Comparison of ENCODE assay signal across 8 mouse cellular contexts in genomic region chr1:165840548-165841230, GRCm38 (mm10). TPM values are rescaled to one million over a fixed set of nuclear protein-coding genes. Genes with fewer than 3 reads are reported as not detected.
DNase-seq lines count a peak whose midpoint lies in the region; ATAC-seq and TF ChIP-seq lines count a peak whose summit lies in the region.

No protein-coding gene starts in this region.

- peak overlapping the region; percentile 31 for H3K4me3 ChIP-seq in layer of hippocampus, adult 2 months
- peak overlapping the region; percentile 35 for H3K4me3 ChIP-seq in forebrain, embryonic 16.5 days (replicated peaks; ENCODE audit: low read length)
- peak overlapping the region in 1 of 2 experiments; percentile 20; a peak in 2 of 4 replicates for H3K4me3 ChIP-seq in liver, embryonic 14.5 days (ENCODE audit: insufficient read depth in 1 of 2, low read depth in 2 of 2, low read length in 2 of 2)

- H3K9me3 ChIP-seq in forebrain, embryonic 16.5 days (ENCODE audit: control insufficient read depth, low read length) = no peaks in the 10 kb centered on the region
- H3K9me3 ChIP-seq in liver, embryonic 14.5 days (ENCODE audit: control insufficient read depth, low read length) = no peaks in the 10 kb centered on the region

- H3K36me3 ChIP-seq in forebrain, embryonic 16.5 days (ENCODE audit: control insufficient read depth, insufficient read depth) = no peaks in the 10 kb centered on the region
- no peaks in the 10 kb centered on the region for H3K36me3 ChIP-seq in liver, embryonic 14.5 days (replicated peaks; ENCODE audit: control insufficient read depth, insufficient read depth, low read depth)

- H3K27me3 ChIP-seq in forebrain, embryonic 16.5 days (replicated peaks; ENCODE audit: control insufficient read depth, insufficient read depth, low read length) = peaks cover 14% of the 10 kb centered on the region
- H3K27me3 ChIP-seq in liver, embryonic 14.5 days (ENCODE audit: control insufficient read depth, insufficient read depth, low read length) = peaks cover 20% of the 10 kb centered on the region

- no peak for TF ChIP-seq CTCF in layer of hippocampus, adult 2 months (conservative IDR thresholded peaks at IDR 0.05)
- TF ChIP-seq CTCF in liver, embryonic 14.5 days (IDR thresholded peaks at IDR 0.05; ENCODE audit: low read depth) = no peak

- H3K27ac ChIP-seq in layer of hippocampus, adult 2 months = no peak overlapping the region
- no peak overlapping the region for H3K27ac ChIP-seq in forebrain, embryonic 16.5 days (ENCODE audit: low read length)
- H3K27ac ChIP-seq in liver, embryonic 14.5 days = no peak overlapping the region

- H3K9ac ChIP-seq in forebrain, embryonic 16.5 days (replicated peaks; ENCODE audit: low read depth, low read length) = peak overlapping the region; percentile 60
- H3K9ac ChIP-seq in liver, embryonic 14.5 days (replicated peaks) = no peak overlapping the region

- DNase-seq in layer of hippocampus, adult 2 months (ENCODE audit: low spot score in 2 of 2) = no peak
- DNase-seq in layer of hippocampus, adult 9-11 months = no peak
- DNase-seq in adrenal gland, postnatal 14 days = peak; percentile 21
- DNase-seq in liver, embryonic 14.5 days (ENCODE audit: low read depth in 3 of 3, low spot score in 3 of 3) = no peak
- DNase-seq in retina, embryonic 14.5 days (ENCODE audit: low spot score) = peak; percentile 56
- DNase-seq in urinary bladder, postnatal 10 days (ENCODE audit: low spot score) = no peak
- no peak for DNase-seq in frontal cortex, adult 2 months (ENCODE audit: extremely low spot score in 1 of 2, low spot score in 1 of 2)

- 10% methylated on average over 31 of the region's 31 CpGs for WGBS in forebrain, embryonic 16.5 days
- 11% methylated on average over 31 of the region's 31 CpGs for WGBS in liver, embryonic 14.5 days (ENCODE audit: insufficient replicate concordance)

- peaks cover 46% of the 10 kb centered on the region for H3K4me1 ChIP-seq in forebrain, embryonic 16.5 days (replicated peaks; ENCODE audit: control insufficient read depth, insufficient read depth, low read length)
- H3K4me1 ChIP-seq in liver, embryonic 14.5 days (replicated peaks; ENCODE audit: control insufficient read depth in 2 of 2, insufficient read depth in 2 of 2, low read length in 1 of 2) = peaks cover 0 to 12% of the 10 kb centered on the region in 2 experiments; a peak in 2 of 4 replicates

- no peak for TF ChIP-seq EP300 in liver, embryonic 14.5 days (IDR thresholded peaks at IDR 0.05; ENCODE audit: low read depth)

- peak overlapping the region; percentile 61 for H3K4me2 ChIP-seq in forebrain, embryonic 16.5 days (ENCODE audit: low read length)
- peak overlapping the region; percentile 57 for H3K4me2 ChIP-seq in liver, embryonic 14.5 days (ENCODE audit: low read depth)

- 0 out of 2 replicates have a peak, but pooled peaks have one; percentile 5 for ATAC-seq in forebrain, embryonic 16.5 days
- no peak; the same call in 1 of the 2 replicates for ATAC-seq in liver, embryonic 14.5 days (ENCODE audit: insufficient read depth)

RNA-seq across cellular contexts. Expression of gene Cd247, which starts 52.2 kb away (rescaled TPM):
- not detected for total RNA-seq in layer of hippocampus, adult 2 months (2021)
- total RNA-seq in adrenal gland, postnatal 14 days (2021) = 1.3 and 9.1 TPM in 2 replicates
- 2.1 and 2.2 TPM in 2 replicates for polyA plus RNA-seq in forebrain, embryonic 16.5 days (2015; fragmentation: Nextera tagmentation; extraction: Ambion mirVana)
- polyA plus RNA-seq in liver, embryonic 14.5 days (2012; rRNA removed) = 0.04 and 0.07 TPM in 2 replicates
- 0.16 and 0.47 TPM in 2 replicates for polyA plus RNA-seq in liver, embryonic 14.5 days (2014; fragmentation: Nextera tagmentation; extraction: Ambion mirVana)
- 0.26 and 0.44 TPM in 2 replicates for polyA plus RNA-seq in frontal cortex, adult 2 months (2012; rRNA removed)

Comparison
In these comparisons a context has a peak if more than half of its experiments do, and no peak if none do; other contexts are left out.
1. DNase-seq: peak in adrenal gland, postnatal 14 days (single experiment) and retina, embryonic 14.5 days (single experiment); none in layer of hippocampus, adult 2 months (0 of 2), layer of hippocampus, adult 9-11 months (single experiment), liver, embryonic 14.5 days (0 of 3), urinary bladder, postnatal 10 days (single experiment) and frontal cortex, adult 2 months (0 of 2).